Mouse (Mus musculus): ENCODE measurements around the gene Defa22.
"Not testable (repeated sequence)": the region's sequence is repeated elsewhere in the genome, so short reads cannot be mapped to it uniquely, and the experiment has no call there.

DNA sequence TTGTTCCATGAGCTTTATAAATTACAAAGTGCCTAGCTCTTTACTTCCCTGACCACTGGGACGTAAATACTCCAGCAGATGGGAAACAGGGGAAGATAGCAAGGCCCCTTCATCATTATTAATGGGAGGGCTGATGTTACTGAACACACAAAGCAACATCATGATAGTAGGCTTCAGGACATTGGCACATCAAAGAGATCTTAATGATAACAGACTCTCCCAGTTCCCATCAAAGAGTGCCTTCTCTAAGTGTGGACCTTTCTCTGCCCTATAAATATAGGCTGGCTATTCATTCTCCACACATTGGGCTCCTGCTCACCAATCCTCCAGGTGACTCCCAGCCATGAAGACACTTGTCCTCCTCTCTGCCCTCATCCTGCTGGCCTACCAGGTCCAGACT lies at the start of gene Defa22:
- TF ChIP-seq CTCF, POLR2A (IDR thresholded peaks at IDR 0.05; ENCODE audit: extremely low read depth, insufficient read depth, low read length): not testable (repeated sequence)

Data from cortical plate, adult 2 months (tissue).